8 mouse cellular contexts compared by ENCODE assay signal in the genomic region with DNA sequence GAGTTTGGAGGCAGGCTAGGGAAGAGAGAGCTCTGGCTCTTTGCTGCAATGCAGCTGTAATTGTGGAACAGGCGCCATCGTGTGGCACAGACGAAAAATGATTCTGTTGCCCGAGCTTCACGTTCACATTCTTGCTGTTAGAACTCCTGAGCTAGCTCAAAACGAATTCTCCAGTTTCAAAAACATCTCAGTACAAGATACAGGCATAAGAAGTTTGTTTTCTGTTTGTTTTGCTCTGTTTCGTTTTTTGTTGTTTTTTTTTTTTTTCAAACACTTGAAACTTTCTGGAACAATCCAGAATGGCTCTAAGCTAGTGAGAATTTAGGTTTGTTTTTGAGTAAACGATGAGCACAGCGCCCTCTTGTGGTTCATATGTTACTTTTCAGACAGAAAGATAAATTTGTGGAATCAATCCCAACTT.
DNase-seq lines count a peak whose midpoint lies in the region; ATAC-seq and TF ChIP-seq lines count a peak whose summit lies in the region.

No protein-coding gene starts in this region.

- ATAC-seq in limb, embryonic 13.5 days (ENCODE audit: low FRiP score, low read depth) = peak; percentile 59; the same call in 1 of the 2 replicates
- peak; percentile 68; the same call in 1 of the 2 replicates for ATAC-seq in midbrain, postnatal 0 days (ENCODE audit: low FRiP score)

- DNase-seq in 3134 (ENCODE audit: extremely low read depth, insufficient read length, low spot score) = peak; percentile 61
- DNase-seq in adrenal gland, adult 2 months = peak; percentile 72
- DNase-seq in embryo, embryonic 9.5 days (ENCODE audit: extremely low spot score) = peak; percentile 66
- DNase-seq in heart, adult 8-10 months (ENCODE audit: low spot score) = peak; percentile 76
- peak; percentile 68 to 83 for DNase-seq in kidney, adult 8-10 months
- peak; percentile 91 for DNase-seq in midbrain, postnatal 0 days (ENCODE audit: low spot score)
- peak; percentile 68 for DNase-seq in splenic B cell, adult 2 months (ENCODE audit: low read depth, low spot score)

- H3K27me3 ChIP-seq in limb, embryonic 13.5 days = no peaks in the 10 kb centered on the region
- no peaks in the 10 kb centered on the region for H3K27me3 ChIP-seq in midbrain, postnatal 0 days (ENCODE audit: insufficient read depth, low read length)
- H3K27me3 ChIP-seq in splenic B cell, adult 2 months (ENCODE audit: control insufficient read depth, insufficient read depth, low read length, poor library complexity, severe bottlenecking) = no peaks in the 10 kb centered on the region

- H3K9ac ChIP-seq in limb, embryonic 13.5 days = no peak overlapping the region
- H3K9ac ChIP-seq in midbrain, postnatal 0 days (replicated peaks; ENCODE audit: low read length, poor library complexity, severe bottlenecking) = no peak overlapping the region

- peak overlapping the region; percentile 44; the same call in 1 of the 2 replicates for H3K4me2 ChIP-seq in limb, embryonic 13.5 days (replicated peaks)
- no peak overlapping the region for H3K4me2 ChIP-seq in midbrain, postnatal 0 days (ENCODE audit: low read depth, low read length, poor library complexity, severe bottlenecking)

- no peaks in the 10 kb centered on the region for H3K4me1 ChIP-seq in limb, embryonic 13.5 days
- H3K4me1 ChIP-seq in midbrain, postnatal 0 days (ENCODE audit: insufficient read depth, low read length) = no peaks in the 10 kb centered on the region

- under 1% methylated on average over 9 of the region's 9 CpGs for WGBS in limb, embryonic 13.5 days
- under 1% methylated on average over 9 of the region's 9 CpGs for WGBS in midbrain, postnatal 0 days

- H3K9me3 ChIP-seq in limb, embryonic 13.5 days = no peaks in the 10 kb centered on the region
- H3K9me3 ChIP-seq in midbrain, postnatal 0 days (ENCODE audit: low read length) = no peaks in the 10 kb centered on the region

- no peak overlapping the region for H3K27ac ChIP-seq in limb, embryonic 13.5 days
- no peak overlapping the region for H3K27ac ChIP-seq in midbrain, postnatal 0 days (ENCODE audit: low read depth, low read length)

- no peaks in the 10 kb centered on the region for H3K36me3 ChIP-seq in limb, embryonic 13.5 days
- H3K36me3 ChIP-seq in midbrain, postnatal 0 days (ENCODE audit: insufficient read depth, low read length) = no peaks in the 10 kb centered on the region
- no peaks in the 10 kb centered on the region for H3K36me3 ChIP-seq in splenic B cell, adult 2 months (ENCODE audit: control insufficient read depth, insufficient read depth, low read length, poor library complexity, severe bottlenecking)

- H3K4me3 ChIP-seq in limb, embryonic 13.5 days = 0 out of 2 replicates have a peak overlapping the region, but pooled peaks have one; percentile 19
- no peak overlapping the region for H3K4me3 ChIP-seq in midbrain, postnatal 0 days (ENCODE audit: low read depth, low read length)

- peak; percentile 75 for TF ChIP-seq CTCF in midbrain, postnatal 0 days (IDR thresholded peaks at IDR 0.05)
